Mouse (Mus musculus): ENCODE results near the gene Scnm1. TPM values are rescaled to one million over a fixed set of nuclear protein-coding genes. Genes with fewer than 3 reads are reported as not detected.

Scnm1 gene
- polyA plus RNA-seq (2015; fragmentation: Nextera tagmentation; extraction: Ambion mirVana): 59.1 and 62.7 TPM in 2 replicates

- Histone ChIP-seq H3K27ac (peak within 1 kb of the TSS; percentile 80; the same call in 1 of the 2 replicates), H3K27me3 (replicated peaks) (no peaks in the 10 kb centered on the region), H3K4me2 (peak within 1 kb of the TSS; percentile 87), H3K4me3 (replicated peaks) (peak within 1 kb of the TSS; percentile 65), H3K36me3 (no peaks in the 10 kb centered on the region), H3K9ac (peak within 1 kb of the TSS; percentile 60; the same call in 1 of the 2 replicates), H3K9me3 (no peaks in the 10 kb centered on the region), H3K4me1 (peaks cover 10% of the 10 kb centered on the region; the same call in 1 of the 2 replicates)
- WGBS: under 1% methylated on average over 20 of the region's 20 CpGs
- ATAC-seq (ENCODE audit: insufficient read depth, low FRiP score, low read depth): peak; percentile 94
These were observed at the start of gene Scnm1, which contains the start of gene Lysmd1 for GRCm38 (mm10) chr3:95133680-95134101. TSS of gene Scnm1 (minus strand) at chr3:95134011. TSS of gene Lysmd1 (plus strand) at chr3:95134088.

GRCm38 (mm10) chr3:95181841-95182240 lies 48.0 kb upstream of the Scnm1 start:
- Histone ChIP-seq H3K36me3 (peaks cover 19% of the 10 kb centered on the region), H3K4me3 (replicated peaks) (no peak overlapping the region), H3K4me2 (no peak overlapping the region), H3K9ac (no peak overlapping the region), H3K27me3 (replicated peaks) (no peaks in the 10 kb centered on the region), H3K9me3 (no peaks in the 10 kb centered on the region), H3K4me1 (no peaks in the 10 kb centered on the region), H3K27ac (no peak overlapping the region)
- 51% methylated on average over 1 of the region's 1 CpGs for WGBS
- ATAC-seq (ENCODE audit: insufficient read depth, low FRiP score, low read depth): no peak

- H3K4me3 ChIP-seq (replicated peaks): no peak overlapping the region
- 53% methylated on average over 3 of the region's 3 CpGs for WGBS
- peaks cover 7% of the 10 kb centered on the region for H3K36me3 ChIP-seq
- H3K4me2 ChIP-seq: no peak overlapping the region
- H3K9me3 ChIP-seq: no peaks in the 10 kb centered on the region
- no peak overlapping the region for H3K27ac ChIP-seq
- H3K4me1 ChIP-seq: no peaks in the 10 kb centered on the region
- no peaks in the 10 kb centered on the region for H3K27me3 ChIP-seq (replicated peaks)
- ATAC-seq (ENCODE audit: insufficient read depth, low FRiP score, low read depth): no peak
- H3K9ac ChIP-seq: no peak overlapping the region
These were observed 46.1 kb upstream of the Scnm1 start for GRCm38 (mm10) chr3:95179890-95180289.

GRCm38 (mm10) chr3:95178948-95179347 lies 45.1 kb upstream of the Scnm1 start:
- H3K27ac ChIP-seq: no peak overlapping the region
- H3K9me3 ChIP-seq: no peaks in the 10 kb centered on the region
- ATAC-seq (ENCODE audit: insufficient read depth, low FRiP score, low read depth): no peak
- WGBS: 84% methylated on average over 5 of the region's 5 CpGs
- H3K4me1 ChIP-seq: peaks cover 3% of the 10 kb centered on the region; the same call in 1 of the 2 replicates
- H3K4me3 ChIP-seq (replicated peaks): no peak overlapping the region
- H3K4me2 ChIP-seq: no peak overlapping the region
- H3K9ac ChIP-seq: no peak overlapping the region
- peaks cover 1% of the 10 kb centered on the region for H3K36me3 ChIP-seq
- H3K27me3 ChIP-seq (replicated peaks): no peaks in the 10 kb centered on the region; the same call in 1 of the 2 replicates

- WGBS: 57% methylated on average over 6 of the region's 6 CpGs
- H3K9ac ChIP-seq: no peak overlapping the region
- H3K27me3 ChIP-seq (replicated peaks): peaks cover 7% of the 10 kb centered on the region
- H3K4me2 ChIP-seq: no peak overlapping the region
- peak overlapping the region; percentile 10; the same call in 1 of the 2 replicates for H3K27ac ChIP-seq
- H3K36me3 ChIP-seq: peaks cover 3% of the 10 kb centered on the region; the same call in 1 of the 2 replicates
- no peak for ATAC-seq (ENCODE audit: insufficient read depth, low FRiP score, low read depth)
- peaks cover 12% of the 10 kb centered on the region for H3K4me1 ChIP-seq
- no peak overlapping the region for H3K4me3 ChIP-seq (replicated peaks)
- no peaks in the 10 kb centered on the region for H3K9me3 ChIP-seq
These were observed 43.8 kb upstream of the Scnm1 start for GRCm38 (mm10) chr3:95177583-95177982.

DNA sequence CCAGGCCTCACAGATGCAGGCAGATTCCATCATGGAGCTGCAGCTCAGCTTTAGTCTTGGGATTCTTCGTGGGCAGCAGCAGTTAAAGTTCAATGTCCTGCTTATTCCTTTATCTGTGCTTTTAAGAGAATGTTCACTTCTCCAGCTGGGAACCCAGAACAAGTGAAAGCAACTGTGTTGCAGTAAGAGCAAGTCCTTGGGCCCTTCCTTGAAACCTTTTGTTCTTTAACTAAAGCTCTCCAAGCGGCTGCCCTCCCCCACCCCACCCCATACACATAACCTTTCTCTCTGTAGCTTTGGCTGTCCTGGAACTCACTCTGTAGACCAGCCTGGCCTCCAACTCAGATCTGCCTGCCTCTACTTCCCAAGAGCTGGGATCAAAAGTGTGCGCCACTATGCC lies 42.7 kb upstream of the Scnm1 start:
- no peak for ATAC-seq (ENCODE audit: insufficient read depth, low FRiP score, low read depth)
- Histone ChIP-seq H3K36me3 (peaks cover 10% of the 10 kb centered on the region; the same call in 1 of the 2 replicates), H3K4me1 (peaks cover 12% of the 10 kb centered on the region), H3K4me3 (replicated peaks) (no peak overlapping the region), H3K27me3 (replicated peaks) (peaks cover 18% of the 10 kb centered on the region), H3K9me3 (no peaks in the 10 kb centered on the region), H3K9ac (no peak overlapping the region), H3K4me2 (no peak overlapping the region), H3K27ac (peak overlapping the region; percentile 65)
- 70% methylated on average over 3 of the region's 3 CpGs for WGBS

- Histone ChIP-seq H3K9ac (no peak overlapping the region), H3K9me3 (no peaks in the 10 kb centered on the region), H3K4me3 (replicated peaks) (peak overlapping the region; percentile 29), H3K27ac (no peak overlapping the region), H3K4me2 (peak overlapping the region; percentile 59), H3K36me3 (peaks cover 23% of the 10 kb centered on the region), H3K4me1 (peaks cover 12% of the 10 kb centered on the region), H3K27me3 (replicated peaks) (peaks cover 29% of the 10 kb centered on the region)
- peak; percentile 40; the same call in 1 of the 2 replicates for ATAC-seq (ENCODE audit: insufficient read depth, low FRiP score, low read depth)
- WGBS: 13% methylated on average over 16 of the region's 16 CpGs
These were observed 40.3 kb upstream of the Scnm1 start for GRCm38 (mm10) chr3:95174011-95174592.

GRCm38 (mm10) chr3:95173256-95173949 lies 39.6 kb upstream of the Scnm1 start:
- Histone ChIP-seq H3K4me2 (peak overlapping the region; percentile 59), H3K4me3 (replicated peaks) (peak overlapping the region; percentile 29), H3K4me1 (peaks cover 12% of the 10 kb centered on the region), H3K27ac (no peak overlapping the region), H3K36me3 (peaks cover 26% of the 10 kb centered on the region), H3K27me3 (replicated peaks) (peaks cover 29% of the 10 kb centered on the region), H3K9ac (no peak overlapping the region), H3K9me3 (no peaks in the 10 kb centered on the region)
- ATAC-seq (ENCODE audit: insufficient read depth, low FRiP score, low read depth): no peak; the same call in 1 of the 2 replicates
- WGBS: 19% methylated on average over 58 of the region's 58 CpGs

DNA sequence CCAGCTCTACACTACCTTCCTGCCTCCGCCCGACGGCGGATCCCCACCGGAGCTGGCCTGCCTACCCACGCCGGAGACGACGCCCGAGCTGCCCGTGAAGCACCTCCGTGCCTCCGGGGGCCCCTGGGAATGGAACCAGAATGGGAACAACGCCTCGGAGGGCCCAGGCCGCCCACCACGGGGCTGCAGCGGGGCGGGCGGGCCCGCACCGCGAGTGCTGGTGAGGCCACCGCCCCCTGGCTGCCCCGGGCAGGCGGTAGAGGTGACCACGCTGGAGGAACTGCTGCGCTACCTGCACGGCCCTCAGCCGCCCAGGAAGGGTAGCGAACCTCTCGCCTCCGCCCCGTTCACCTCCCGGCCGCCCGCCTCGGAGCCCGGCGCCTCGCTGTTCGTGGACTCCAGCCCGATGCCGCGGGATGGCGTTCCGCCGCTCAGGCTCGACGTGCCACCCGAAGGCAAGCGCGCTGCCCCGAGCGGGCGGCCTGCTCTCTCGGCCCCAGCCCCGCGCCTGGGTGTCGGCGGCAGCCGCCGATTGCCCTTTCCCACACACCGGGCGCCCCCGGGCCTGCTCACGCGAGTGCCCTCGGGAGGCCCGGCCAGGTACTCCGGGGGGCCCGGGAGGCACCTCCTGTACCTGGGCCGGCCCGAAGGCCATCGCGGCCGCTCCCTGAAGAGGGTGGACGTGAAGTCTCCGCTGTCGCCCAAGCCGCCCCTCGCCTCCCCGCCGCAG lies 38.9 kb upstream of the Scnm1 start:
- Histone ChIP-seq H3K27ac (no peak overlapping the region), H3K27me3 (replicated peaks) (peaks cover 29% of the 10 kb centered on the region), H3K4me1 (peaks cover 12% of the 10 kb centered on the region), H3K9me3 (no peaks in the 10 kb centered on the region), H3K9ac (no peak overlapping the region), H3K4me2 (peak overlapping the region; percentile 59), H3K4me3 (replicated peaks) (peak overlapping the region; percentile 29), H3K36me3 (peaks cover 26% of the 10 kb centered on the region)
- 39% methylated on average over 83 of the region's 84 CpGs for WGBS
- ATAC-seq (ENCODE audit: insufficient read depth, low FRiP score, low read depth): no peak

DNA sequence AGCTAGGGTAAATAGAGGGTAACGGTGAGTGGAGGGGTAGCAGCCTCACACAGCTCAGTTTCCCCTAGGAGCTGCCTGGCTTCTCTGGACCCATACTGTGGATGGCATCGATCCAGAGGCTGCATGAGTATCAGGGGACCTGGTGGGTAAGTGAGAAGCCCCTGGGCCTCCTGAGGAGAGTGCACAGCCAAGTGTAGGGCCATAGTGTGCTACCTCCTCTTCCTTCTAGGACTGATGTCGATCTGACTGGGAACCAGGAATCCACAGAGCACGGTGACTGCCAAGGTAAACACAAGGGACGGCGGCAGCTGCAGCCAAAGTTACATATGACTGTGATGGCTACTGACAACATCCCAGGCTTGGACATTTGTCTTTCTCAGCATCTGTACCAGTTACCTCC lies 37.3 kb upstream of the Scnm1 start:
- 73% methylated on average over 6 of the region's 6 CpGs for WGBS
- no peak for ATAC-seq (ENCODE audit: insufficient read depth, low FRiP score, low read depth)
- no peak overlapping the region for H3K27ac ChIP-seq
- H3K27me3 ChIP-seq (replicated peaks): peaks cover 29% of the 10 kb centered on the region
- no peaks in the 10 kb centered on the region for H3K9me3 ChIP-seq
- peaks cover 12% of the 10 kb centered on the region for H3K4me1 ChIP-seq
- peaks cover 29% of the 10 kb centered on the region for H3K36me3 ChIP-seq
- H3K9ac ChIP-seq: no peak overlapping the region
- H3K4me3 ChIP-seq (replicated peaks): no peak overlapping the region
- no peak overlapping the region for H3K4me2 ChIP-seq

GRCm38 (mm10) chr3:95169996-95170395 lies 36.2 kb upstream of the Scnm1 start:
- H3K27ac ChIP-seq: no peak overlapping the region
- peaks cover 29% of the 10 kb centered on the region for H3K27me3 ChIP-seq (replicated peaks)
- no peak overlapping the region for H3K4me3 ChIP-seq (replicated peaks)
- H3K9ac ChIP-seq: no peak overlapping the region
- H3K9me3 ChIP-seq: no peaks in the 10 kb centered on the region
- peaks cover 32% of the 10 kb centered on the region for H3K36me3 ChIP-seq
- no peak for ATAC-seq (ENCODE audit: insufficient read depth, low FRiP score, low read depth)
- WGBS: 88% methylated on average over 10 of the region's 10 CpGs
- H3K4me2 ChIP-seq: no peak overlapping the region
- H3K4me1 ChIP-seq: peaks cover 12% of the 10 kb centered on the region
